Mouse (Mus musculus) embryonic facial prominence, embryonic 13.5 days (tissue): ENCODE data around the gene Copg2. TPM values are rescaled to one million over a fixed set of nuclear protein-coding genes. Genes with fewer than 3 reads are reported as not detected.

Source experiments
- ATAC-seq: fragments of 200-750 bp; cut with Nextera tagmentation; 2 replicates; pipeline ENCODE4 v1.8.0; 2017; ENCODE audit warnings: low read depth; ENCODE audit not compliant: insufficient number of reproducible peaks, insufficient read depth, low FRiP score, low TSS enrichment
- H3K27ac ChIP-seq: fragments of 300-500 bp; sonication (generic); 2 replicates; pipeline ENCODE4 v1.5.1; 2015; ENCODE audit warnings: moderate library complexity, mild to moderate bottlenecking, inconsistent platforms
- H3K27me3 ChIP-seq: fragments of 300-500 bp; sonication (generic); 2 replicates; pipeline ENCODE4 v1.6.1; 2015; ENCODE audit warnings: mild to moderate bottlenecking, inconsistent platforms
- H3K36me3 ChIP-seq: fragments of 300-500 bp; sonication (generic); 2 replicates; pipeline ENCODE4 v1.6.1; 2015; ENCODE audit warnings: mild to moderate bottlenecking, inconsistent platforms
- H3K4me1 ChIP-seq: fragments of 300-500 bp; sonication (generic); 2 replicates; pipeline ENCODE4 v1.6.1; 2015; ENCODE audit warnings: inconsistent platforms
- H3K4me2 ChIP-seq: fragments of 300-500 bp; sonication (generic); 2 replicates; pipeline ENCODE4 v1.6.1; 2015; ENCODE audit warnings: moderate library complexity, mild to moderate bottlenecking, inconsistent platforms
- H3K4me3 ChIP-seq: fragments of 300-500 bp; sonication (generic); 2 replicates; pipeline ENCODE4 v1.5.1; 2015; ENCODE audit warnings: mild to moderate bottlenecking, inconsistent platforms
- H3K9ac ChIP-seq: fragments of 300-500 bp; sonication (generic); 2 replicates; pipeline ENCODE4 v1.6.1; 2015; ENCODE audit warnings: mild to moderate bottlenecking, inconsistent platforms
- H3K9me3 ChIP-seq: fragments of 300-500 bp; sonication (generic); 2 replicates; pipeline ENCODE4 v1.6.1; 2016; ENCODE audit warnings: inconsistent platforms
- WGBS: fragments of 180-500 bp; shearing (Covaris S2); methylation state at CpG from one replicate; pipeline ENCODE4 v1.1.7; 2015; ENCODE audit warnings: mixed read lengths; 5-methylcytosine and 5-hydroxymethylcytosine counted together
- polyA plus RNA-seq: library from polyadenylated mRNA; unstranded; fragments of >200 nt; fragmentation: Nextera tagmentation; extraction: Ambion mirVana; gene quantifications from 2 replicates; pipeline ENCODE4 v1.2.1, GENCODE M21; 2015

Gene Copg2
- polyA plus RNA-seq, result 21.5 and 28.0 TPM in 2 replicates

DNA sequence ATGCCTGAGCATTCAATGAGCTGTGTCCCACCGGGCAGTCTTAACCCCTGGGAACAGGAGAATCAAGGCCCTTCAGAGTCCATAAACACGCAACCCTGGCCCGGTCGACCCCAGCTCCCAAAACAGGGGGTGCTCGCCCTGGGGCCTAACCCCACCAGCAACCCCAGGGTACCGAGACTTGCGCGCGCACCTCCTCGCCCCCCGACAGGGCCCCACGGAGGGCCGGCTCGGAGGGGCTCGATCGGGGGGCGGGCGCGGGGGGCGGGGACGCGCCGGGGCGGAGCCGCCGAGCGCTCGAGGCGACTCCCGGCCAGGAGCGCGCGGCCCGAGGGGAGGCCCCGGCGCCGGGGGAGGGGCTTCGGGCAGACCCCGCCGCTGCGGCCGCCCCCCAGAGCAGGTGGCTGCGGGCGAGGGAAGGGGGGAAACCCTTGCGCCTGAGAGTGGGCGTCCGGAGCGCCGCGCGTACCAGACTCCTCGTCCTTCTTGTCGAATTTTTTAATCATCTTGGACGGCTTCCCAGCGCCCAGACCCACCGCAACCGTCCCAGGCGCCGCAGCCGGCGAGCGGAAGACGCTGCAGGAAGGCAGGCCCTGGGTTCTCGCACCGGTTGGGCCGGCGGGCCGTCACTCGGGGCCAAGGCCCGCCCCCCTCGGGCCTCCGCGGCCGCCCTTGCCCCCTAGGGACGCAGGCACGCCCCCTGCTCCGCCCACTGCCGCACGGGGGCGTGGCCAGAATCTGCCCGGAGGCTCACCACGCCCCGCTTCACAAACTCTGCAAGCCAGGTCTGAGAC is at the start of gene Copg2:
Gene Copg2 (minus strand): TSS at position 600 of the 791 bp plus-strand sequence.
- Histone ChIP-seq H3K9ac (peak within 1 kb of the TSS; percentile 78), H3K4me1 (peaks cover 6% of the 10 kb centered on the region), H3K27me3 (no peaks in the 10 kb centered on the region), H3K4me3 (peak within 1 kb of the TSS; percentile 65), H3K9me3 (no peaks in the 10 kb centered on the region), H3K27ac (peak within 1 kb of the TSS; percentile 98), H3K4me2 (peak within 1 kb of the TSS; percentile 59), H3K36me3 (0 out of 2 replicates have a peak, but pooled peaks cover 4% of the 10 kb centered on the region)
- ATAC-seq, result peak; percentile 98
- under 1% methylated on average over 61 of the region's 83 CpGs for WGBS

DNA sequence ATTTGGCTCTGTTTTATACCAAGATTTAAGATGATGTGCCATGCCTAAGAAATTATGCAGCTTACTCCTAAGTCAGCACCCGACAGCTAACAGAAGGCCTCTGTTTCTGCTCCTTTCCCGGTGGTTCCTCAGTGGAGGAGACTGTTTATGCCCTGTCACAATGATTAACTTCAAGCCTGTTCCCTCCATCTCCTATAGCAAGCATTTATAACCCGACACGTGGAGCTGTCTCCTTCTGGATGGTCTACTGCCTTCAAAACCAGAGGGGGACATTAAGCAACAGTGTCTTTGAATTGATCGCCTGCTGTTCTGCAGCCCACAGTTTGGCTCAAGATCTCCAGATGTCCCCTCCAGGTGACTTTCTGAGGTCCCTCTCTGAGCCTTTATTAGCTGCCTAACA is 42.7 kb upstream of the Copg2 start:
- Histone ChIP-seq H3K27ac (no peak overlapping the region), H3K4me3 (no peak overlapping the region), H3K9ac (no peak overlapping the region), H3K9me3 (no peaks in the 10 kb centered on the region), H3K27me3 (no peaks in the 10 kb centered on the region), H3K4me1 (no peaks in the 10 kb centered on the region), H3K4me2 (no peak overlapping the region), H3K36me3 (no peaks in the 10 kb centered on the region)
- 59% methylated on average over 5 of the region's 5 CpGs for WGBS
- no peak for ATAC-seq

DNA sequence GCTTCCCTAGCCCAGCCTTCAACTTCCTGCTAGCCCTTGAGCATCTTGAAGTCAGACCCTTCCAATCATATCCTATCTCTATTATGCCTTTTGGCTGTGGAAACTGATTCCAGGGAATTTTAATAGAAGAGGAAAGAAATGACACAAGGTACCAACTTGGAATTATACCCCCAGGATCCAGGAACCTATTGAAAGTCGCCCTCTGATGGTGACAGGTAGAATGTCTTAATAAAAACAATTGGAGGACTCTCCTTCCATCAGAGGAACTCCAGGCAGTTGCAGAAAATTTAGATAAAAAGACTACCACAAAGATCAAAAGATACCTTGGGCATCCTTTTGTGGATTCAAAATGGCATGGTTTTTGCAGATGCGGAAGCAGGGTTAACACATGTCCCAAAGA is 26.2 kb upstream of the Copg2 start:
- no peak overlapping the region for H3K9ac ChIP-seq
- no peak overlapping the region for H3K4me2 ChIP-seq
- peaks cover 5% of the 10 kb centered on the region; the same call in 1 of the 2 replicates for H3K4me1 ChIP-seq
- no peaks in the 10 kb centered on the region for H3K27me3 ChIP-seq
- no peaks in the 10 kb centered on the region for H3K36me3 ChIP-seq
- no peak for ATAC-seq
- no peaks in the 10 kb centered on the region for H3K9me3 ChIP-seq
- no peak overlapping the region for H3K27ac ChIP-seq
- no peak overlapping the region for H3K4me3 ChIP-seq
- 41% methylated on average over 2 of the region's 2 CpGs for WGBS

DNA sequence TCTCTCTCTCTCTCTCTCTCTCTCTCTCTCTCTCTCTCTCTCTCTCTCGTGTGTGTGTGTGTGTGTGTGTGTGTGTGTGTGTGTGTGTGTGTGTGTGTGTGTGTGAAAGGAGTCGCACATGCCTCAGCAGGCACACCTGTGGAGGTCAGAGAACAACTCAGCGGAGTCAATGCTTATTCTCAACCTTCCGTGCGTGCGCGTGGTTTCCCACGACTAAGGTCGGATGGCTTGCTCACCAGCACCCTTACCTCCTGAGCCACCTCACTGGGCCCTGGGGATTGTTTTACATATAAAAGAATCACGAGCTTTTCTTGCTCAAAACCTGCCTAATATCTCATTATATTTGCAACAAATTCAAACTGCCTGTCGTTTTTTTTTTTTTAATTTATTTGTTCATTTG is 25.2 kb upstream of the Copg2 start:
- Histone ChIP-seq H3K9me3 (no peaks in the 10 kb centered on the region), H3K27ac (no peak overlapping the region), H3K4me2 (0 out of 2 replicates have a peak overlapping the region, but pooled peaks have one; percentile 44), H3K36me3 (no peaks in the 10 kb centered on the region), H3K27me3 (no peaks in the 10 kb centered on the region), H3K4me3 (no peak overlapping the region), H3K4me1 (peaks cover 5% of the 10 kb centered on the region; the same call in 1 of the 2 replicates), H3K9ac (no peak overlapping the region)
- ATAC-seq, result no peak
- 71% methylated on average over 10 of the region's 11 CpGs for WGBS

DNA sequence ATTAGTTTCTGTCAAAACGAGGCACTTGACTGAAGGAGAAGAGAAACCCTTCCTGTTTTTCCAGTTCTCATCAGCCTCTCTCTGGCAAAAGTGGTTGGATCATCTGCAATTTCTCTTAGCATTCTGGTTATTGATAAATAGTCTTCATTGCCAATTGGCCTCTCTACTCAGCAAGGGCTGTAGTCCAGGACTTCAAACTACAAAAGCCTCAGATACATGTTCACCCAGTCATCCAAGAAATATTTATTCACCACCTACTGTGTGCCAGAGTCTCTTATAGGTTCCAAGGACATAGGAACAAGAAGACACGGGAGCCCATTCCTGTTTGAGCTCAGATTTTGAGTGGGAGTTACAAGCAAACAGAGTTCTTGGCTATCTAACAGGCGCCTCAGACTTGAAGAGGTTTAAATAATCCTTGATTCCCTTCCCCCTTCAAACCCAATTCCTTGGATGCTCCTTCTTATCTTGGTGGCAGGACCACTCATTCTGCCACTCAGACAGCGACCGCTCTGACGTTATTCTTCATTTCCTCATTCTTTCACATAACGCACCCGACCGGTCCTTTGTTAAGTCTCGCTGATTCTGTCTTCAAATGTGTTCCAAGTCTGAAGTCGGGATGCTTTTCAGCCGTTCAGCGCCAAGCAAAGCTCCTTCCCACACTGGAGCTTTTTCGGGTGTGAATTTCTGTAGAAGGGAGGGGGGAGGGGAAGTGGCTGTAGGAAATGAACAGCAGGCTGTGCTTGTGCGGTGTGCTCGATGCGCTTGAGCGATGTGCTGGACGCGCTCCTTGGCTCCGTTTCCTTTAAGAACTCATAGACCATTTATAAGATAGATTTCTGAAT is 24.5 kb upstream of the Copg2 start:
- no peaks in the 10 kb centered on the region for H3K9me3 ChIP-seq
- 0 out of 2 replicates have a peak overlapping the region, but pooled peaks have one; percentile 9 for H3K4me3 ChIP-seq
- no peaks in the 10 kb centered on the region for H3K27me3 ChIP-seq
- no peak overlapping the region for H3K9ac ChIP-seq
- ATAC-seq, result no peak
- peaks cover 5% of the 10 kb centered on the region; the same call in 1 of the 2 replicates for H3K4me1 ChIP-seq
- WGBS, result 48% methylated on average over 21 of the region's 21 CpGs
- H3K4me2 ChIP-seq, result peak overlapping the region; percentile 44
- no peaks in the 10 kb centered on the region for H3K36me3 ChIP-seq
- H3K27ac ChIP-seq, result no peak overlapping the region

DNA sequence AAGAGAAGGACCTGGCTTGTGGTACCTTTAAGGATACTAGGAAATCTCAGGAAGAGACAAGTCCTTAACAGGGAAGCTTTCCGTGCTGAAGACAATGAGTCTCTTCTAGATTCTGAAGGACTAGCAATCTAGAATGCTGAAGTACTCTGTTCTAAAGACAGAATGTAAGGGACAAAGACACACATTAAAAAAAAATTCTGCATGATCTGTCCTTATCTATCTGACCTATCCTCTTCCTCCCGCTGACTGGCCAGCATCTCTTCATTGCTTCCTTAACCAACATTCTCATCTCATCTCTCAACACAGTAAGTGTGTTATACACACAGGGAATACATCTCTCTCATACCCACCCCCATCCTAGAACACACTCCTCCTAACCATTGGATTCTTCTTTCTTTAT is 18.9 kb upstream of the Copg2 start, which contains the start of gene Tsga13:
Gene Tsga13 (minus strand): TSS at position 101 of the 400 bp plus-strand sequence.
- no peak for ATAC-seq
- Histone ChIP-seq H3K27ac (no peak within 1 kb of the TSS), H3K9me3 (no peaks in the 10 kb centered on the region), H3K36me3 (no peaks in the 10 kb centered on the region), H3K4me1 (no peaks in the 10 kb centered on the region), H3K4me3 (no peak within 1 kb of the TSS), H3K4me2 (no peak within 1 kb of the TSS), H3K9ac (no peak within 1 kb of the TSS), H3K27me3 (no peaks in the 10 kb centered on the region)
- 88% methylated on average over 2 of the region's 2 CpGs for WGBS

DNA sequence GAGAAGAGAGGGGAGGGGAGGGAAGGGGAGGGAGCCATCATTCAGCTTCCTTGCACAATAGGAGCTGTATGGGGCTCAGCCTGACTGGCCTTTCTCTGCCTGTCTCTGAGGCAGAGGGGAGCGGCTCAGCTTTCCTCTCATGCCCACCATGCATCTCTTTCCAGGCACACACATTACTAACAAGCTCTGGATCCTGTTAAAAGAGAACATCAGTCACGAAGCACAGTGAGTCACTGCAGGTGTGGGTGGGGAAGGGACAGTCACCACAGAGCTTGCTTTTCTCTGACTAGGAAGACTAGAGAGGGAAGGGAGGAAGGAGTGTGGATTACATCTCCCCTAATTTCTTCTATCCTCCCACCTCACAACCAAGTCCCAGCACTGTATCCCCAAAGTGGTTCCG is 11.4 kb upstream of the Copg2 start:
- WGBS, result 44% methylated on average over 3 of the region's 3 CpGs
- Histone ChIP-seq H3K4me2 (no peak overlapping the region), H3K9ac (no peak overlapping the region), H3K36me3 (no peaks in the 10 kb centered on the region), H3K27ac (no peak overlapping the region), H3K9me3 (no peaks in the 10 kb centered on the region), H3K4me3 (no peak overlapping the region), H3K4me1 (no peaks in the 10 kb centered on the region), H3K27me3 (no peaks in the 10 kb centered on the region)
- ATAC-seq, result no peak

DNA sequence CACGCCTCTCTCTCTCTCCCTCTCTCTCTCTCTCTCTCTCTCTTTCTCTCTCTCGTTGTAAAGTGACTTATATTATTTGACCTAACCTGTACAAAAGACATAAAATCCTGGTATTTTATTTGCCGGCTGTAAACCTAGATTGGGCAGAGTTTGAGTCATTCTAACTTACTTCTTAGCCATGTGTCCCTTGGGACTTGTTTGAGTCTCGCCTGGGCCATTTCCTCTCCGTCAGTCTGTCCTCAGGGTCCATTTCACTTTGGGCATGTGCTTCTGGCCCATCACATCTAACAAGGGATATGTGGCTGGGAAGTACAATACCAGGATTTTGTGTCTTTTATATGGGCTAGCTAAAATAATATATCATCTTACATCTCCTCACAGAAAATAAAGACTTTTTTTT is 8.3 kb upstream of the Copg2 start:
- no peak overlapping the region for H3K4me3 ChIP-seq
- no peak overlapping the region for H3K4me2 ChIP-seq
- no peak for ATAC-seq
- no peaks in the 10 kb centered on the region for H3K4me1 ChIP-seq
- 56% methylated on average over 5 of the region's 5 CpGs for WGBS
- no peaks in the 10 kb centered on the region for H3K27me3 ChIP-seq
- no peak overlapping the region for H3K27ac ChIP-seq
- no peaks in the 10 kb centered on the region for H3K36me3 ChIP-seq
- no peaks in the 10 kb centered on the region for H3K9me3 ChIP-seq
- H3K9ac ChIP-seq, result no peak overlapping the region

DNA sequence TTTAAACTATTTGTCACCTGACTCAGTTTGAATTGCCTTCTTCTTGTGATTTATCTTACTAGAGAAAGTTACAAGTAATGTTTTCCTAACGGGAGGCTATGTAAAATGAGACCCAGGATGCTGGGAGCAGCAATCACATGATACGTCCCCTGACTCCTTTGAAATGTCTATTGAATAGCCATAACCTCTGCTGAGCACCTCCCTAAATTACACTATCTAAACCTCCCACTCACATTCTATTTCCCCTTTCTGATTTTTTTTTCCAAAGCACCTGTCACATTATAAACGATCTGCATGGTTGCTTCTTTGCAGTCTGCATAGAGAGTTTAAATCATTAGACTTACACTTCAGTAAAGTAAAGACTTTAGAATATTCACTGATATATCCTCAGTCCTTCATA is 7.4 kb upstream of the Copg2 start:
- Histone ChIP-seq H3K9me3 (no peaks in the 10 kb centered on the region), H3K27ac (no peak overlapping the region), H3K27me3 (no peaks in the 10 kb centered on the region), H3K4me1 (no peaks in the 10 kb centered on the region), H3K4me2 (no peak overlapping the region), H3K9ac (no peak overlapping the region), H3K4me3 (no peak overlapping the region), H3K36me3 (no peaks in the 10 kb centered on the region)
- WGBS, result 37% methylated on average over 3 of the region's 3 CpGs
- ATAC-seq, result no peak

DNA sequence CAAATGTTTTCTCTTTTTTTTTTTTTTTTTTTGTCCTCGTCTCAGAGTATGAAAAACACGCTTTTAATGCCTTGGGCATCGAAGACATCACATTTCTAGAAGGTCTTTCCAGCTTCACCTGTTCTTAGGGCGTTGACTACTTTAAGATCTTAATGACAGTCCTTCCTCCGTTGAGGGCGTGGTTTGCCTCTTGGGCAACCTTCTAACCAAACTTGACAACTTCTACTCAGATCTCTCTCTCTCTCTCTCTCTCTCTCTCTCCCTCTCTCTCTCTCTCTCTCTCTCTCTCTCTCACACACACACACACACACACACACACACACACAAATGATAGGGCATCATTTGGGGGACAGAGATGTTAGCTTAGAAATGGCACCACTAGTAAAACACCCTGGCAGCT is 926 bp upstream of the Copg2 start:
- no peaks in the 10 kb centered on the region for H3K9me3 ChIP-seq
- no peak overlapping the region for H3K9ac ChIP-seq
- H3K36me3 ChIP-seq, result 0 out of 2 replicates have a peak, but pooled peaks cover under 1% of the 10 kb centered on the region
- 58% methylated on average over 6 of the region's 6 CpGs for WGBS
- H3K4me2 ChIP-seq, result 0 out of 2 replicates have a peak overlapping the region, but pooled peaks have one; percentile 59
- H3K27ac ChIP-seq, result 0 out of 2 replicates have a peak overlapping the region, but pooled peaks have one; percentile 98
- H3K4me1 ChIP-seq, result peaks cover 6% of the 10 kb centered on the region
- ATAC-seq, result no peak
- no peak overlapping the region for H3K4me3 ChIP-seq
- H3K27me3 ChIP-seq, result no peaks in the 10 kb centered on the region

DNA sequence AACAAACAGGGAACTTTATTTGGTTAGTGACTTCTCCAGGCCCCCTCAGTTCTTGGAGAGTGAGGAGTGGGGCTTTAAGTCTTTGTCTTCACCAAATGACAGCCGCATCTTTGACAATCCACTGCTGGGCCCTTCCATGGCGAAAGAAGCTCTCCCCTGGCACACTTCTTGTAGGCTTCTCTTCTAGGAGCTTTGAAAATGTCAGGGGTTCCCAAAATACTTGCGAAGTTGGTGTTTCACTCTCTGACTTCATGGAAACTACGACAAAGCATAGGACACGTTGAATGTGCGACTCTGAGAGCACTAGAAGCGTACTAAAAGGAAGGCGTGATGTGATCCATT is 363 bp upstream of the Copg2 start:
- WGBS, result 10% methylated on average over 8 of the region's 8 CpGs
- Histone ChIP-seq H3K4me1 (peaks cover 6% of the 10 kb centered on the region), H3K27ac (peak overlapping the region; percentile 98), H3K9me3 (no peaks in the 10 kb centered on the region), H3K27me3 (no peaks in the 10 kb centered on the region), H3K36me3 (0 out of 2 replicates have a peak, but pooled peaks cover 4% of the 10 kb centered on the region), H3K4me2 (peak overlapping the region; percentile 59), H3K4me3 (peak overlapping the region; percentile 65), H3K9ac (peak overlapping the region; percentile 78)
- no peak for ATAC-seq
